Mouse (Mus musculus) megakaryocyte-erythroid progenitor cell, adult 5-6 weeks (primary cell): ENCODE results near the gene Dapk1. TPM values are rescaled to one million over a fixed set of nuclear protein-coding genes. Genes with fewer than 3 reads are reported as not detected.

Experiments
- ATAC-seq: replicated peaks from 2 replicates; pipeline ENCODE4 v1.8.0; 2016; ENCODE audit warnings: mild to moderate bottlenecking, inconsistent platforms; ENCODE audit not compliant: severe bottlenecking, poor library complexity, low FRiP score, low TSS enrichment
- total RNA-seq, 2 experiments: library from RNA; stranded (forward) in 1 of 2; stranded (reverse) in 1 of 2; fragments of 200-1000, 215-1000 nt in 1 of 2; fragments of >200 nt in 1 of 2; fragmentation: Nextera tagmentation in 1 of 2; gene quantifications; 2 replicates each; pipeline ENCODE4 v1.2.3; 2014 to 2017

Dapk1 gene
- total RNA-seq, 2 experiments from 2014 or later, result 8.2 to 13.9 TPM

GRCm38 (mm10) chr13:60757292-60757691 lies 155.5 kb downstream of the Dapk1 start:
- ATAC-seq, result no peak

- peak; percentile 62; the same call in 1 of the 2 replicates for ATAC-seq
Measured at GRCm38 (mm10) chr13:60759136-60759535, 157.4 kb downstream of the Dapk1 start.

- no peak for ATAC-seq
Measured at GRCm38 (mm10) chr13:60760392-60760791, 158.6 kb downstream of the Dapk1 start.

GRCm38 (mm10) chr13:60761161-60761560 lies 159.4 kb downstream of the Dapk1 start:
- ATAC-seq, result no peak

GRCm38 (mm10) chr13:60780534-60780933 lies 178.8 kb downstream of the Dapk1 start:
- no peak for ATAC-seq

GRCm38 (mm10) chr13:60783301-60783700 lies 181.6 kb downstream of the Dapk1 start:
- ATAC-seq, result no peak

- ATAC-seq, result no peak
Measured at GRCm38 (mm10) chr13:60786264-60786663, 184.5 kb downstream of the Dapk1 start, which contains the start of gene BC051665. BC051665 (minus strand) TSS chr13:60786364.

- no peak for ATAC-seq
Measured at GRCm38 (mm10) chr13:60789466-60789865, 187.7 kb downstream of the Dapk1 start.

GRCm38 (mm10) chr13:60802749-60803148 lies 201.0 kb downstream of the Dapk1 start, which contains the start of gene Ctsll3:
Ctsll3 (minus strand) TSS chr13:60802849.
- no peak for ATAC-seq

- no peak for ATAC-seq
Measured at GRCm38 (mm10) chr13:60809690-60810089, 207.9 kb downstream of the Dapk1 start.

GRCm38 (mm10) chr13:60812768-60813167 lies 211.0 kb downstream of the Dapk1 start:
- ATAC-seq, result no peak

Other genes with a start within 250 kb of the Dapk1 start
- gene BC051665, start 184.4 kb downstream of the Dapk1 start, total RNA-seq (2014; fragmentation: Nextera tagmentation), result not detected in 2 replicates
- not detected in 2 replicates for gene BC051665, start 184.4 kb downstream of the Dapk1 start, total RNA-seq (2017)
- gene Ctsll3, start 200.9 kb downstream of the Dapk1 start, total RNA-seq (2014; fragmentation: Nextera tagmentation), result not detected in 2 replicates
- gene Ctsll3, start 200.9 kb downstream of the Dapk1 start, total RNA-seq (2017), result not detected in 2 replicates